Mouse (Mus musculus) stomach, postnatal 0 days (tissue): ENCODE measurements around the gene Sae1. TPM values are rescaled to one million over a fixed set of nuclear protein-coding genes. Genes with fewer than 3 reads are reported as not detected.

Experiments used
- ATAC-seq: fragments of 200-750 bp; cut with Nextera tagmentation; 2 replicates; pipeline ENCODE4 v1.8.0; 2017; ENCODE audit not compliant: low FRiP score, low TSS enrichment
- DNase-seq: peaks from one replicate; pipeline ENCODE4 v3.0.0-alpha.2; 2016; ENCODE audit warnings: low spot score
- H3K27ac ChIP-seq: fragments of 300-500 bp; sonication (generic); replicated peaks from 2 replicates; pipeline ENCODE4 v1.5.1; 2014; ENCODE audit warnings: mild to moderate bottlenecking, control low read depth
- H3K27me3 ChIP-seq: fragments of 300-500 bp; sonication (generic); 2 replicates; pipeline ENCODE4 v1.6.1; 2014; ENCODE audit warnings: low read length; ENCODE audit not compliant: control insufficient read depth, insufficient read depth
- H3K36me3 ChIP-seq: fragments of 300-500 bp; sonication (generic); 2 replicates; pipeline ENCODE4 v1.6.1; 2014; ENCODE audit warnings: low read length, mixed read lengths; ENCODE audit not compliant: control insufficient read depth, insufficient read depth
- H3K4me1 ChIP-seq: fragments of 300-500 bp; sonication (generic); replicated peaks from 2 replicates; pipeline ENCODE4 v1.6.1; 2014; ENCODE audit warnings: antibody characterized with exemption; ENCODE audit not compliant: control insufficient read depth, insufficient read depth
- H3K4me2 ChIP-seq: fragments of 300-500 bp; sonication (generic); replicated peaks from 2 replicates; pipeline ENCODE4 v1.6.1; 2014; ENCODE audit warnings: low read depth, mild to moderate bottlenecking, control low read depth, moderate library complexity
- H3K4me3 ChIP-seq: fragments of 300-500 bp; sonication (generic); 2 replicates; pipeline ENCODE4 v1.5.1; 2014; ENCODE audit warnings: low read depth, low read length, control low read depth
- H3K9ac ChIP-seq: fragments of 300-500 bp; sonication (generic); 2 replicates; pipeline ENCODE4 v1.6.1; 2014; ENCODE audit warnings: mild to moderate bottlenecking, low read length, control low read depth, mixed read lengths
- H3K9me3 ChIP-seq: fragments of 300-500 bp; sonication (generic); 2 replicates; pipeline ENCODE4 v1.6.1; 2016; ENCODE audit warnings: low read length; ENCODE audit not compliant: control insufficient read depth
- CTCF ChIP-seq: IDR thresholded peaks from 2 replicates; pipeline ENCODE4 v1.5.1; 2016; ENCODE audit warnings: antibody characterized with exemption, low read depth, mild to moderate bottlenecking, moderate library complexity
- EP300 ChIP-seq: optimal IDR thresholded peaks from 2 replicates; pipeline ENCODE3; 2016; ENCODE audit warnings: antibody characterized with exemption
- WGBS: fragments of 180-500 bp; shearing (Covaris S2); extraction: QIAGEN DNeasy Blood & Tissue Kit; methylation state at CpG from one replicate; pipeline ENCODE4 v1.1.7; 2014; 5-methylcytosine and 5-hydroxymethylcytosine counted together
- polyA plus RNA-seq: library from polyadenylated mRNA; unstranded; fragments of >200 nt; fragmentation: Nextera tagmentation; extraction: Ambion mirVana; gene quantifications from 2 replicates; pipeline ENCODE4 v1.2.1, GENCODE M21; 2015

Sae1 gene
- polyA plus RNA-seq, 1 experiment from 2014 or later, result 123 TPM

- Histone ChIP-seq H3K4me3 (no peak overlapping the region), H3K9ac (no peak overlapping the region), H3K4me1 (no peaks in the 10 kb centered on the region), H3K27me3 (no peaks in the 10 kb centered on the region), H3K27ac (no peak overlapping the region), H3K9me3 (no peaks in the 10 kb centered on the region), H3K4me2 (no peak overlapping the region), H3K36me3 (peaks cover 34% of the 10 kb centered on the region)
- 90% methylated on average over 9 of the region's 9 CpGs for WGBS
- no peak for DNase-seq
- no peak for ATAC-seq
- TF ChIP-seq CTCF, result no peak
- TF ChIP-seq EP300, result no peak
Observed at GRCm38 (mm10) chr7:16423731-16424130, 36.1 kb upstream of the Sae1 start.

GRCm38 (mm10) chr7:16422222-16422856 lies 34.7 kb upstream of the Sae1 start:
- Histone ChIP-seq H3K4me3 (no peak overlapping the region), H3K4me2 (no peak overlapping the region), H3K36me3 (peaks cover 29% of the 10 kb centered on the region), H3K27ac (no peak overlapping the region), H3K27me3 (no peaks in the 10 kb centered on the region), H3K9ac (no peak overlapping the region), H3K9me3 (no peaks in the 10 kb centered on the region), H3K4me1 (no peaks in the 10 kb centered on the region)
- ATAC-seq, result no peak
- TF ChIP-seq CTCF (no peak), EP300 (no peak)
- 81% methylated on average over 18 of the region's 18 CpGs for WGBS
- no peak for DNase-seq

GRCm38 (mm10) chr7:16420493-16421118 lies 33.0 kb upstream of the Sae1 start:
- no peaks in the 10 kb centered on the region for H3K4me1 ChIP-seq
- H3K36me3 ChIP-seq, result peaks cover 29% of the 10 kb centered on the region
- peak; percentile 89 for ATAC-seq
- no peak overlapping the region for H3K9ac ChIP-seq
- WGBS, result 73% methylated on average over 8 of the region's 8 CpGs
- H3K4me2 ChIP-seq, result no peak overlapping the region
- H3K27ac ChIP-seq, result peak overlapping the region; percentile 79
- peak; percentile 73 for DNase-seq
- H3K4me3 ChIP-seq, result no peak overlapping the region
- no peaks in the 10 kb centered on the region for H3K27me3 ChIP-seq
- H3K9me3 ChIP-seq, result no peaks in the 10 kb centered on the region
- TF ChIP-seq CTCF (no peak), EP300 (no peak)

DNA sequence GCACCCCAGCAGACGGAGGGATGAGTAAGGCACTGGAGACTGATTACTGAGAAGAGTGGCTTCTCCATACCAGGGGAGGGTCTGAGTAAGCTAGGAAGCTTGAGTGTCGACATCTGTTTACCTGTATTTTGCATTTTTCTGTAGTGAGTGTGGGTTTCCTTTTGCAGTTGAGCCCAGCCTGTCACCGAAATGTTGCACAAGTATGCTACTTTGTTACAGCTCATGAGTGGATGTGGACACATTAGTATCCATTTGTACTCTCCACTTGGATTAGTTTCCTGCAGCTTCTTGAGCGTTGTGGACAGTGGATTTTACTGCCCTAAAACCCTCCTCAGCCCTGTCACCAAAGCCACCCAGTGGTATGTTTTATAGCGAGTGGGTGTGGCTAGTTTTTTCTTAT lies 31.1 kb upstream of the Sae1 start:
- WGBS, result 79% methylated on average over 5 of the region's 5 CpGs
- DNase-seq, result no peak

DNA sequence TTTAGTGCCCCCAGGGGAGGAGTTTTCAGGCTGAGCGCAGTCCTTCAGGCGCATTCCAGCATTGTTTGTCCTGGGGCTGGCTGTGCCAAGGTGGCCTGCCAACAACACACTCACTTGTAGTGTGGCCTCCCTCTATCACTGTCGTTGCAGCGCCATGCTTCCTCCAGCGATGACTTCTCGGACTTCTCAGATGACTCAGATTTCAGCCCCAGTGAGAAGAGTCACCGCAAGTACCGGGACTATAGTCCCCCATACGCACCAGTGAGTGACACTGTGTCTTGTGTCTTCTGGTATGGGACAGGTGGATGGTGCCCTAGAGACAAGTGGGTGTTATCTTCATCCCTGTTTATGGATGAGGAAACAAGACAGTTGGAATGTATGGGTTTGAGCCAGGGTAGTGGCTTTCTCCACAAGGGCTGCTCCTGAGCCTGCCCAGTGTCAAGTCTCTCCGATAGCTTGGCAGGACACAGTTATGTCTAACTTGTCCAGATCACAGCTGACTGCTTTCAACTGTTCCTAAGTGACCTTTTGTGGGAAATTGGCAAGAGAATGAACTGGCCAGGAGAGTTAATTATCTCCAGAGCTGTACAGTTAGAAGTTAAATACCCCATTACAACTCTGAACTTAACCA lies 29.6 kb upstream of the Sae1 start:
- H3K9ac ChIP-seq, result no peak overlapping the region
- no peaks in the 10 kb centered on the region for H3K4me1 ChIP-seq
- DNase-seq (peak; percentile 56), ATAC-seq (no peak)
- WGBS, result 69% methylated on average over 10 of the region's 10 CpGs
- peak overlapping the region; percentile 58; the same call in 1 of the 2 replicates for H3K27ac ChIP-seq
- H3K9me3 ChIP-seq, result no peaks in the 10 kb centered on the region
- H3K36me3 ChIP-seq, result peaks cover 22% of the 10 kb centered on the region
- TF ChIP-seq CTCF (no peak), EP300 (no peak)
- no peaks in the 10 kb centered on the region for H3K27me3 ChIP-seq
- H3K4me3 ChIP-seq, result no peak overlapping the region
- no peak overlapping the region for H3K4me2 ChIP-seq

More for the DNA sequence above, 31.1 kb upstream of the Sae1 start:
- ATAC-seq, result no peak
- H3K4me1 ChIP-seq, result no peaks in the 10 kb centered on the region
- no peaks in the 10 kb centered on the region for H3K27me3 ChIP-seq
- peaks cover 28% of the 10 kb centered on the region for H3K36me3 ChIP-seq
- no peak overlapping the region for H3K27ac ChIP-seq
- no peak overlapping the region for H3K4me3 ChIP-seq
- H3K9me3 ChIP-seq, result no peaks in the 10 kb centered on the region
- TF ChIP-seq EP300 (no peak), CTCF (no peak)
- H3K4me2 ChIP-seq, result no peak overlapping the region
- H3K9ac ChIP-seq, result no peak overlapping the region

- Histone ChIP-seq H3K27ac (peak overlapping the region; percentile 86), H3K27me3 (no peaks in the 10 kb centered on the region), H3K4me2 (peak overlapping the region; percentile 14; the same call in 1 of the 2 replicates), H3K4me1 (no peaks in the 10 kb centered on the region), H3K36me3 (peaks cover 6% of the 10 kb centered on the region; the same call in 1 of the 2 replicates), H3K9ac (no peak overlapping the region), H3K9me3 (no peaks in the 10 kb centered on the region), H3K4me3 (no peak overlapping the region)
- peak; percentile 81 for DNase-seq
- no peak for TF ChIP-seq EP300
- no peak for TF ChIP-seq CTCF
- 55% methylated on average over 3 of the region's 3 CpGs for WGBS
- peak; percentile 88 for ATAC-seq
Observed at GRCm38 (mm10) chr7:16415426-16415825, 27.8 kb upstream of the Sae1 start.
